Mouse (Mus musculus) kidney, adult 2 months (tissue): ENCODE measurements at regions not wholly inside any gene's neighbourhood (a gene's known extent, or its start where the extent isn't known, plus 50 kb on each side); places are given as distances from the start of the nearest gene placed in this dataset.

ENCODE experiments used
- CTCF ChIP-seq: fragments of 200-500 bp; conservative IDR thresholded peaks from 2 replicates; pipeline ENCODE4 v1.5.1; 2011; ENCODE audit warnings: low read depth, mild to moderate bottlenecking, control low read depth, low read length, moderate library complexity, mixed read lengths; ENCODE audit not compliant: insufficient read depth, insufficient read length
- POLR2A ChIP-seq: fragments of 200-500 bp; IDR thresholded peaks from one replicate; pipeline ENCODE4 v1.6.1; 2011; ENCODE audit warnings: low read depth, low read length, control low read depth

DNA sequence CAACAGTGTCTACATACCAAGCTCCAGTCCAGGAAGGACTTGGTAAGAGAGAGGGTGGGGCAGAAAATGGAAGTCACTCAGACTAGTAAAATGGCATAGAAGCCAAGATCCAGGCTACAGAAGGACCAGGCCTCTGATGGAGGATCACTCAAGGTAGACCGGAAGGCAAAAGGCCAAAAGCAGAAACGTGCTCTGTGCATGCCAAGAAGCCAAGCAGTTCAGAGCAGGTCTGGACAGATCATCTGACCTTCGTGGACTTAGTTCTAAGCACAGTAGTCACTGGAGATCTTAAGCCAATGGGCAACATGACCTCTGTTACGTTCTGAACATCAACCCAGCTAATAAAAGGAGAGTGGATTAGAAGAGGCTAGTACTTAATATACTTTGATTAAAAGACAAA lies 90.6 kb upstream of the Sesn3 start:
- no peak for TF ChIP-seq CTCF
- TF ChIP-seq POLR2A, result no peak
